Mouse (Mus musculus) heart, postnatal 0 days (tissue): ENCODE results near the gene Mbd5. TPM values are rescaled to one million over a fixed set of nuclear protein-coding genes. Genes with fewer than 3 reads are reported as not detected.

ENCODE experiments used
- ATAC-seq: fragments of 200-750 bp; cut with Nextera tagmentation; 2 replicates; pipeline ENCODE4 v1.8.0; 2017; ENCODE audit warnings: low read depth, moderate number of reproducible peaks, moderate library complexity; ENCODE audit not compliant: insufficient read depth
- DNase-seq: peaks from one replicate; pipeline ENCODE4 v3.0.0-alpha.2; 2016; ENCODE audit warnings: low spot score
- H3K27ac ChIP-seq: fragments of 300-500 bp; sonication (generic); 2 replicates; pipeline ENCODE4 v1.5.1; 2014; ENCODE audit warnings: low read depth, mild to moderate bottlenecking
- H3K27me3 ChIP-seq: fragments of 300-500 bp; sonication (generic); 2 replicates; pipeline ENCODE4 v1.6.1; 2014; ENCODE audit warnings: low read length, mixed read lengths; ENCODE audit not compliant: control insufficient read depth, insufficient read depth
- H3K36me3 ChIP-seq: fragments of 300-500 bp; sonication (generic); replicated peaks from 2 replicates; pipeline ENCODE4 v1.6.1; 2014; ENCODE audit warnings: low read length, mixed read lengths; ENCODE audit not compliant: control insufficient read depth, insufficient read depth
- H3K4me1 ChIP-seq: fragments of 300-500 bp; sonication (generic); 2 replicates; pipeline ENCODE4 v1.6.1; 2014; ENCODE audit warnings: antibody characterized with exemption; ENCODE audit not compliant: control insufficient read depth, insufficient read depth
- H3K4me2 ChIP-seq: fragments of 300-500 bp; sonication (generic); 2 replicates; pipeline ENCODE4 v1.6.1; 2014; ENCODE audit warnings: low read depth, mild to moderate bottlenecking, low read length, moderate library complexity
- H3K4me3 ChIP-seq: fragments of 300-500 bp; sonication (generic); 2 replicates; pipeline ENCODE4 v1.5.1; 2014; ENCODE audit warnings: low read depth, low read length
- H3K9ac ChIP-seq: fragments of 300-500 bp; sonication (generic); replicated peaks from 2 replicates; pipeline ENCODE4 v1.6.1; 2014; ENCODE audit warnings: low read depth, low read length, mixed read lengths
- H3K9me3 ChIP-seq: fragments of 300-500 bp; sonication (generic); replicated peaks from 2 replicates; pipeline ENCODE4 v1.6.1; 2016; ENCODE audit warnings: low read length; ENCODE audit not compliant: control insufficient read depth
- CTCF ChIP-seq: IDR thresholded peaks from 2 replicates; pipeline ENCODE4 v1.5.1; 2016; ENCODE audit warnings: antibody characterized with exemption, control low read depth, low read depth
- EP300 ChIP-seq: IDR thresholded peaks from 2 replicates; pipeline ENCODE4 v1.6.1; 2016; ENCODE audit warnings: antibody characterized with exemption, low read depth
- WGBS: fragments of 180-500 bp; shearing (Covaris S2); extraction: QIAGEN DNeasy Blood & Tissue Kit; methylation state at CpG from one replicate; pipeline ENCODE4 v1.1.7; 2014; 5-methylcytosine and 5-hydroxymethylcytosine counted together
- polyA plus RNA-seq: library from polyadenylated mRNA; unstranded; fragments of >200 nt; fragmentation: Nextera tagmentation; extraction: Ambion mirVana; gene quantifications from 2 replicates; pipeline ENCODE4 v1.2.1, GENCODE M21; 2015
- total RNA-seq: library from RNA; depleted of rRNA; stranded (reverse); fragments of >200 nt; gene quantifications from 2 replicates; pipeline ENCODE4 v1.2.3, GENCODE M21; 2014; ENCODE audit warnings: low replicate concordance; rRNA removed

The Mbd5 gene
- total and polyA plus RNA-seq, 2 experiments from 2014 or later, result 11.5 to 15.4 TPM

DNA sequence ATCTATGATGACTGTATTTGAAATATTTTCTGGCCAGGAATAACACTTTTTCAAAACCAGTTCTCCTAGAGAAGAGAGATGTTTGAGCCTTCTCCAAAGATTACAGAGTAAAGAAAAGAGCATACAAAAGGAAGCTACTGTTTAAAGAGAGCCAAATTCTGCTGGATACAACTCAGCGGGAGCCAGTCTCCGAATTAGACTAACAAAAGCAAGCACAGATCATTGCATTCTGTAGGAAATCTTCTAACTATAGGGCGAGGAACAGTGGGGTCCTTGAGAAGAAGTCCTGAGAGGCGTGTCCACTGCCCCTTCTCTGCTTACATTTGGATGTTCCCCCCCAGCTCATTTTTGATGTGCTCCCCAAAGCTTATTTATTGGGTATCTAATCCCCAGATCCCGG is 422.3 kb downstream of the Mbd5 start:
- H3K9ac ChIP-seq, result no peak overlapping the region
- H3K4me3 ChIP-seq, result no peak overlapping the region
- H3K4me1 ChIP-seq, result peaks cover 9% of the 10 kb centered on the region
- ATAC-seq (no peak), DNase-seq (no peak)
- H3K4me2 ChIP-seq, result no peak overlapping the region
- TF ChIP-seq CTCF (no peak), EP300 (no peak)
- no peaks in the 10 kb centered on the region for H3K9me3 ChIP-seq
- no peak overlapping the region for H3K27ac ChIP-seq
- no peaks in the 10 kb centered on the region for H3K36me3 ChIP-seq
- no peaks in the 10 kb centered on the region for H3K27me3 ChIP-seq
- 87% methylated on average over 5 of the region's 5 CpGs for WGBS

DNA sequence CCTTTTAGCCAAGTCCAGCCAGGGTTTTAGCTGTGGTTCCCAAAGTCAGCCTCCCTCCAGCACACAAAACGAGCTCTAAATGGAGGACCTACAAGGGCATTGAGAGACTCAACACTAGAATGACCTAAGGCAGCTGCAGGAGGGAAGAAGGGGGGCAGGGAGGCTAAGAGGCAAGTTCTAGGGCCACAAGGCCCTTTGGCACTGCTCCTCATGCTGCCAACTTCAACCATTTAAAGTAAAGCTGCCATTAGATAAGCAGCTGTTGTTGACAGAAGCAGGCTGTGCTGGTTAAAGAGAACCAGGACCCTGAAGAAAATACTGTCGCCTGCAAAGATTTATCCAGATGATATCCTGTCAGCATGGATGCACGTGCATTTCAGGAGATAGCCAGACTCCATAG is 423.3 kb downstream of the Mbd5 start:
- Histone ChIP-seq H3K36me3 (no peaks in the 10 kb centered on the region), H3K9me3 (no peaks in the 10 kb centered on the region), H3K4me1 (peaks cover 9% of the 10 kb centered on the region), H3K27me3 (no peaks in the 10 kb centered on the region), H3K9ac (no peak overlapping the region), H3K4me3 (no peak overlapping the region), H3K4me2 (no peak overlapping the region), H3K27ac (no peak overlapping the region)
- DNase-seq (no peak), ATAC-seq (peak; percentile 60; the same call in 1 of the 2 replicates)
- no peak for TF ChIP-seq CTCF
- no peak for TF ChIP-seq EP300
- 15% methylated on average over 3 of the region's 3 CpGs for WGBS

Other genes with a start within 250 kb of the Mbd5 start
- 10.5 and 18.2 TPM in 2 replicates for gene Acvr2a, start 135.4 kb upstream of the Mbd5 start, total RNA-seq
- 6.9 and 7.1 TPM in 2 replicates for gene Acvr2a, start 135.4 kb upstream of the Mbd5 start, polyA plus RNA-seq
- 19.8 and 51.9 TPM in 2 replicates for gene Orc4, start 769 bp downstream of the Mbd5 start, total RNA-seq
- 64.3 and 68.9 TPM in 2 replicates for gene Orc4, start 769 bp downstream of the Mbd5 start, polyA plus RNA-seq